Comparison of ENCODE assay signal across 12 mouse cellular contexts in the genomic region with DNA sequence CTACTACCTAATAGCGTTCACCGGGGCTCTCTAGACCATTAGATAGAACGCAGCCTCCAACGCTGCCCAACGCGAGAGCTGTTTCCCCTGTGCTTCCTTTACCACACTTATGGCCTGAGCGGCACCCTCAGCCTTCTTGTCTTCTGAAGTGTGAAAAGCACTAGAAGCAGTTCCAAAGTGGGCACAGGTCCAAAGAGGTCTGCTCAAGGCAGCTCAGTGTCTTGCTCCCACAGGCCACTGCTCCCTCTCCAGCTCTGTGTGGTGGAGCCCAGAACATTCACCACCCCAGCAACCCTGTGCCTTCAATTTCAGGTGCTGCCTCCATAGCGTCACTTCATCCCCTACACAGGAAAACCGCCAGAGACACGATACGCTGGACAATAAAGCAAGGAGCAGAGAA.
DNase-seq lines count a peak whose midpoint lies in the region; ATAC-seq and TF ChIP-seq lines count a peak whose summit lies in the region.
"Had no signal": no experiment of that assay in that cellular context is flagged by ENCODE, and none has a peak within 500 bp of the region (broad histone marks: within the 10 kb centered on the region; RNA-seq: fewer than 3 reads in every experiment).

No protein-coding gene starts in this region.

- intact Hi-C loops in heart, adult 2 months (cut with DNase I): no loop called here

- no peak for TF ChIP-seq CTCF in heart, adult 2 months (IDR thresholded peaks at IDR 0.05)

- no peaks in the 10 kb centered on the region for H3K79me2 ChIP-seq in heart, adult 2 months (replicated peaks; ENCODE audit: control insufficient read depth, insufficient read depth, low read length)

- no peak for TF ChIP-seq POLR2A in heart, adult 2 months (IDR thresholded peaks at IDR 0.05; ENCODE audit: insufficient read depth, low read depth, low read length)

- H3K4me2 ChIP-seq in heart, embryonic 13.5 days: no peak overlapping the region
- no peak overlapping the region for H3K4me2 ChIP-seq in limb, embryonic 12.5 days
- H3K4me2 ChIP-seq: neural tube, embryonic 15.5 days had no signal

- peaks cover 9% of the 10 kb centered on the region for H3K4me1 ChIP-seq in heart, embryonic 13.5 days
- no peaks in the 10 kb centered on the region for H3K4me1 ChIP-seq in heart, adult 2 months (ENCODE audit: control insufficient read depth, insufficient read depth, low read length)
- H3K4me1 ChIP-seq in limb, embryonic 12.5 days (replicated peaks): no peaks in the 10 kb centered on the region
- peaks cover 4% of the 10 kb centered on the region; the same call in 1 of the 2 replicates for H3K4me1 ChIP-seq in limb, embryonic 10.5 days
- H3K4me1 ChIP-seq: neural tube, embryonic 15.5 days had no signal

- no peak for DNase-seq in heart, adult 2 months
- DNase-seq in limb, embryonic 10.5 days (ENCODE audit: low spot score): no peak
- DNase-seq in cerebellum, postnatal 10 days: peak; percentile 60 to 62
- DNase-seq in kidney, adult 8-10 months: peak; percentile 4 to 17
- DNase-seq in c-Kit-positive CD71-positive TER-119-positive erythroid progenitor cells, embryonic 14.5 days (ENCODE audit: low spot score): no peak
- DNase-seq: liver; spleen, adult 18-20 months had no signal

- ATAC-seq in heart, embryonic 13.5 days (ENCODE audit: extremely low read depth, insufficient number of reproducible peaks, low FRiP score, low TSS enrichment): no peak
- ATAC-seq in limb, embryonic 12.5 days (ENCODE audit: insufficient number of reproducible peaks, insufficient read depth, low FRiP score, low TSS enrichment, low read depth): no peak
- ATAC-seq: hindbrain, embryonic 16.5 days had no signal

- no peaks in the 10 kb centered on the region for H3K27me3 ChIP-seq in heart, embryonic 13.5 days (replicated peaks)
- no peaks in the 10 kb centered on the region for H3K27me3 ChIP-seq in heart, adult 2 months (ENCODE audit: control insufficient read depth, insufficient read depth, low read length)
- H3K27me3 ChIP-seq in limb, embryonic 12.5 days: no peaks in the 10 kb centered on the region
- no peaks in the 10 kb centered on the region for H3K27me3 ChIP-seq in limb, embryonic 10.5 days (ENCODE audit: low read depth, poor library complexity, severe bottlenecking)
- H3K27me3 ChIP-seq: neural tube, embryonic 15.5 days had no signal

- H3K27ac ChIP-seq in heart, embryonic 13.5 days (replicated peaks): peak overlapping the region; percentile 32; the same call in 1 of the 2 replicates
- H3K27ac ChIP-seq in heart, adult 2 months: no peak overlapping the region
- 0 out of 2 replicates have a peak overlapping the region, but pooled peaks have one; percentile 35 for H3K27ac ChIP-seq in limb, embryonic 12.5 days
- H3K27ac ChIP-seq in limb, embryonic 10.5 days: no peak overlapping the region
- H3K27ac ChIP-seq: macrophage; neural tube, embryonic 15.5 days had no signal

- WGBS in heart, embryonic 13.5 days: 72% methylated on average over 11 of the region's 11 CpGs
- 79% methylated on average over 11 of the region's 11 CpGs for whole genome bisulfite sequencing in heart, adult 2 months
- 85% methylated on average over 11 of the region's 11 CpGs for WGBS in limb, embryonic 12.5 days
- 93% methylated on average over 11 of the region's 11 CpGs for WGBS in limb, embryonic 10.5 days

- TF ChIP-seq EP300 in heart, adult 2 months (IDR thresholded peaks at IDR 0.05; ENCODE audit: insufficient read depth, low read depth, low read length): no peak

- H3K9ac ChIP-seq in heart, embryonic 13.5 days: no peak overlapping the region
- H3K9ac ChIP-seq in heart, adult 2 months (ENCODE audit: low read depth, low read length): no peak overlapping the region
- no peak overlapping the region for H3K9ac ChIP-seq in limb, embryonic 12.5 days (replicated peaks)
- H3K9ac ChIP-seq: neural tube, embryonic 15.5 days had no signal

- no peak overlapping the region for H3K4me3 ChIP-seq in heart, embryonic 13.5 days
- H3K4me3 ChIP-seq in heart, adult 2 months: no peak overlapping the region
- no peak overlapping the region for H3K4me3 ChIP-seq in limb, embryonic 12.5 days (replicated peaks)
- H3K4me3 ChIP-seq in limb, embryonic 10.5 days: no peak overlapping the region
- H3K4me3 ChIP-seq: neural tube, embryonic 15.5 days had no signal

- peaks cover 24% of the 10 kb centered on the region for H3K36me3 ChIP-seq in heart, embryonic 13.5 days
- H3K36me3 ChIP-seq in heart, adult 2 months (ENCODE audit: control insufficient read depth, insufficient read depth, low read length): no peaks in the 10 kb centered on the region; the same call in 1 of the 2 replicates
- peaks cover 14% of the 10 kb centered on the region for H3K36me3 ChIP-seq in limb, embryonic 12.5 days
- peaks cover 16% of the 10 kb centered on the region for H3K36me3 ChIP-seq in limb, embryonic 10.5 days

- no peaks in the 10 kb centered on the region for H3K9me3 ChIP-seq in heart, embryonic 13.5 days
- no peaks in the 10 kb centered on the region for H3K9me3 ChIP-seq in limb, embryonic 12.5 days
- H3K9me3 ChIP-seq in limb, embryonic 10.5 days (replicated peaks): no peaks in the 10 kb centered on the region
- H3K9me3 ChIP-seq: neural tube, embryonic 15.5 days had no signal

Comparison
In these comparisons a context has a peak if more than half of its experiments do, and no peak if none do; other contexts are left out.
1. H3K27ac ChIP-seq: peak in heart, embryonic 13.5 days (single experiment) and limb, embryonic 12.5 days (single experiment); none in heart, adult 2 months (single experiment) and limb, embryonic 10.5 days (single experiment).
2. DNase-seq: peak in cerebellum, postnatal 10 days (2 of 2) and kidney, adult 8-10 months (2 of 2); none in heart, adult 2 months (0 of 2), limb, embryonic 10.5 days (single experiment) and c-Kit-positive CD71-positive TER-119-positive erythroid progenitor cells, embryonic 14.5 days (single experiment).